ENCODE assay signal across 8 mouse cellular contexts in the genomic region with DNA sequence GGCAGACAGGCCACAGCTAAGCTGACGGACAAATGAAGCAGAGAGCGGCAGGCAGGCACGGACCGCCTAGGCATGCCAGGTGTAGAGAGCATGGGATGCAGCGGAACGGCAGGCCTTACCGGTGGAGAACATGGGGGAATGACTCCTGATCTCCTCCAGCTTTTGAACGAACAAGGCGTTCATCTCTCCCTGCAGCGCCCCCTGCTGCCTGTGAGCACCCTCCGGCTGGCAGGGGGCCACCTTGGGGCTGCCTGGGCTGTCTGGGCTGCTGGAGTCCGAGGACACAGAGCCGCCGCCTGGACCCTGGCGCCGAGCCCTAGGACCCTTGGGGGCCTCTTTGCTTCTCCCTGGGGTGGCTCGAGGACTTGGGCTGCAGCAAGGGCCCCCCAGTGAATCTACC. TPM values are rescaled to one million over a fixed set of nuclear protein-coding genes. Genes with fewer than 3 reads are reported as not detected.
A peak's percentile ranks its signal among the peaks of the same experiment; 100 is the strongest.
DNase-seq lines count a peak whose midpoint lies in the region; ATAC-seq lines count a peak whose summit lies in the region.

No protein-coding gene starts in this region.

- peaks cover 11% of the 10 kb centered on the region; the same call in 1 of the 2 replicates for H3K27me3 ChIP-seq in embryonic facial prominence, embryonic 15.5 days
- H3K27me3 ChIP-seq in heart, embryonic 10.5 days (ENCODE audit: insufficient read depth, poor library complexity, severe bottlenecking), result peaks cover 75% of the 10 kb centered on the region
- peaks cover 8% of the 10 kb centered on the region; the same call in 1 of the 2 replicates for H3K27me3 ChIP-seq in kidney, embryonic 14.5 days (ENCODE audit: control insufficient read depth, insufficient read depth, low read length)
- H3K27me3 ChIP-seq in limb, embryonic 15.5 days, result peaks cover 15% of the 10 kb centered on the region; the same call in 1 of the 2 replicates
- no peaks in the 10 kb centered on the region for H3K27me3 ChIP-seq in stomach, embryonic 15.5 days (replicated peaks)

- H3K27ac ChIP-seq in embryonic facial prominence, embryonic 15.5 days (replicated peaks), result no peak overlapping the region
- peak overlapping the region; percentile 53 for H3K27ac ChIP-seq in heart, embryonic 10.5 days
- no peak overlapping the region for H3K27ac ChIP-seq in kidney, embryonic 14.5 days (ENCODE audit: low read depth, low read length)
- no peak overlapping the region for H3K27ac ChIP-seq in limb, embryonic 15.5 days
- no peak overlapping the region for H3K27ac ChIP-seq in stomach, embryonic 15.5 days

- peak overlapping the region; percentile 17; the same call in 1 of the 2 replicates for H3K4me3 ChIP-seq in embryonic facial prominence, embryonic 15.5 days (replicated peaks)
- peak overlapping the region; percentile 35 for H3K4me3 ChIP-seq in heart, embryonic 10.5 days
- no peak overlapping the region for H3K4me3 ChIP-seq in kidney, embryonic 14.5 days (ENCODE audit: low read length)
- peak overlapping the region; percentile 22; the same call in 1 of the 2 replicates for H3K4me3 ChIP-seq in limb, embryonic 15.5 days
- H3K4me3 ChIP-seq in stomach, embryonic 15.5 days (replicated peaks), result no peak overlapping the region

- no peak for ATAC-seq in embryonic facial prominence, embryonic 15.5 days (ENCODE audit: insufficient number of reproducible peaks, low FRiP score, low TSS enrichment, low read depth)
- ATAC-seq in kidney, embryonic 14.5 days (ENCODE audit: low FRiP score, low TSS enrichment), result peak; percentile 30
- no peak for ATAC-seq in limb, embryonic 15.5 days (ENCODE audit: insufficient number of reproducible peaks, low FRiP score, low TSS enrichment, low read depth)
- ATAC-seq in stomach, embryonic 15.5 days (ENCODE audit: insufficient read depth, low FRiP score, low read depth), result no peak

- H3K9ac ChIP-seq in embryonic facial prominence, embryonic 15.5 days, result no peak overlapping the region
- H3K9ac ChIP-seq in kidney, embryonic 14.5 days (ENCODE audit: low read depth, low read length), result peak overlapping the region; percentile 18; the same call in 1 of the 2 replicates
- no peak overlapping the region for H3K9ac ChIP-seq in limb, embryonic 15.5 days
- H3K9ac ChIP-seq in stomach, embryonic 15.5 days, result no peak overlapping the region

- DNase-seq in 3134 (ENCODE audit: extremely low read depth, insufficient read length, low spot score), result peak; percentile 32
- DNase-seq in adrenal gland, postnatal 10 days, result peak; percentile 92
- DNase-seq in heart, embryonic 10.5 days (ENCODE audit: low spot score), result no peak
- peak; percentile 77 for DNase-seq in neural tube, embryonic 10.5 days (ENCODE audit: extremely low spot score, low spot score)

- WGBS in embryonic facial prominence, embryonic 15.5 days, result 18% methylated on average over 17 of the region's 17 CpGs
- 18% methylated on average over 17 of the region's 17 CpGs for WGBS in heart, embryonic 10.5 days
- 12% methylated on average over 17 of the region's 17 CpGs for whole genome bisulfite sequencing in kidney, embryonic 14.5 days
- 17% methylated on average over 17 of the region's 17 CpGs for WGBS in limb, embryonic 15.5 days
- WGBS in stomach, embryonic 15.5 days, result 17% methylated on average over 17 of the region's 17 CpGs

- H3K4me1 ChIP-seq in embryonic facial prominence, embryonic 15.5 days, result peaks cover 16% of the 10 kb centered on the region
- H3K4me1 ChIP-seq in heart, embryonic 10.5 days, result peaks cover 55% of the 10 kb centered on the region
- H3K4me1 ChIP-seq in kidney, embryonic 14.5 days (ENCODE audit: control insufficient read depth, insufficient read depth, low read length), result peaks cover 16% of the 10 kb centered on the region
- H3K4me1 ChIP-seq in limb, embryonic 15.5 days, result peaks cover 15% of the 10 kb centered on the region
- H3K4me1 ChIP-seq in stomach, embryonic 15.5 days, result peaks cover 21% of the 10 kb centered on the region; the same call in 1 of the 2 replicates

- H3K9me3 ChIP-seq in embryonic facial prominence, embryonic 15.5 days (replicated peaks), result no peaks in the 10 kb centered on the region
- H3K9me3 ChIP-seq in heart, embryonic 10.5 days, result no peaks in the 10 kb centered on the region
- no peaks in the 10 kb centered on the region for H3K9me3 ChIP-seq in kidney, embryonic 14.5 days (ENCODE audit: control insufficient read depth, low read length)
- H3K9me3 ChIP-seq in limb, embryonic 15.5 days, result no peaks in the 10 kb centered on the region
- no peaks in the 10 kb centered on the region for H3K9me3 ChIP-seq in stomach, embryonic 15.5 days

- H3K36me3 ChIP-seq in embryonic facial prominence, embryonic 15.5 days, result peaks cover under 1% of the 10 kb centered on the region; the same call in 1 of the 2 replicates
- peaks cover 3% of the 10 kb centered on the region; the same call in 1 of the 2 replicates for H3K36me3 ChIP-seq in heart, embryonic 10.5 days
- peaks cover 5% of the 10 kb centered on the region for H3K36me3 ChIP-seq in kidney, embryonic 14.5 days (ENCODE audit: control insufficient read depth, insufficient read depth, low read length)
- H3K36me3 ChIP-seq in limb, embryonic 15.5 days, result peaks cover 4% of the 10 kb centered on the region
- peaks cover 3% of the 10 kb centered on the region; the same call in 1 of the 2 replicates for H3K36me3 ChIP-seq in stomach, embryonic 15.5 days

- H3K4me2 ChIP-seq in embryonic facial prominence, embryonic 15.5 days (replicated peaks), result peak overlapping the region; percentile 27; the same call in 1 of the 2 replicates
- peak overlapping the region; percentile 30 for H3K4me2 ChIP-seq in kidney, embryonic 14.5 days (replicated peaks; ENCODE audit: low read depth, low read length)
- peak overlapping the region; percentile 40 for H3K4me2 ChIP-seq in limb, embryonic 15.5 days
- H3K4me2 ChIP-seq in stomach, embryonic 15.5 days, result peak overlapping the region; percentile 32; the same call in 1 of the 2 replicates

RNA-seq across cellular contexts. Expression of a gene that starts 22.2 kb away (rescaled TPM):
- 10 to 100 TPM; 23.1 to 35.2 TPM for total RNA-seq in adrenal gland, postnatal 10 days (2021)
- 41.9 and 43.6 TPM in 2 replicates for polyA plus RNA-seq in embryonic facial prominence, embryonic 15.5 days (2015; fragmentation: Nextera tagmentation; extraction: Ambion mirVana)
- polyA plus RNA-seq in heart, embryonic 10.5 days (2016; fragmentation: Nextera tagmentation; extraction: Ambion mirVana), result 45.3 and 49.2 TPM in 2 replicates
- polyA plus RNA-seq in kidney, embryonic 14.5 days (2014; fragmentation: Nextera tagmentation; extraction: Ambion mirVana), result 34.9 and 43.9 TPM in 2 replicates
- polyA plus RNA-seq in limb, embryonic 15.5 days (2015; fragmentation: Nextera tagmentation; extraction: Ambion mirVana), result 35.4 and 38.6 TPM in 2 replicates
- 37.6 and 37.7 TPM in 2 replicates for polyA plus RNA-seq in stomach, embryonic 15.5 days (2015; fragmentation: Nextera tagmentation; extraction: Ambion mirVana)

RNA-seq across cellular contexts. Expression of a gene that starts 25.4 kb away (rescaled TPM):
- under 1 TPM in 1 of 2 experiments, not detected in 1; 0.76 TPM for total RNA-seq in adrenal gland, postnatal 10 days (2021)
- polyA plus RNA-seq in embryonic facial prominence, embryonic 15.5 days (2015; fragmentation: Nextera tagmentation; extraction: Ambion mirVana), result 6.6 and 7.7 TPM in 2 replicates
- 0.15 and 0.26 TPM in 2 replicates for polyA plus RNA-seq in heart, embryonic 10.5 days (2016; fragmentation: Nextera tagmentation; extraction: Ambion mirVana)
- polyA plus RNA-seq in kidney, embryonic 14.5 days (2014; fragmentation: Nextera tagmentation; extraction: Ambion mirVana), result 8.1 and 15.5 TPM in 2 replicates
- 1.1 and 1.3 TPM in 2 replicates for polyA plus RNA-seq in limb, embryonic 15.5 days (2015; fragmentation: Nextera tagmentation; extraction: Ambion mirVana)
- polyA plus RNA-seq in stomach, embryonic 15.5 days (2015; fragmentation: Nextera tagmentation; extraction: Ambion mirVana), result 2.5 and 2.6 TPM in 2 replicates

RNA-seq across cellular contexts. Expression of a gene that starts 57.7 kb away (rescaled TPM):
- total RNA-seq in adrenal gland, postnatal 10 days (2021), result 10 to 100 TPM in 1 of 2 experiments, 1 to 10 TPM in 1; 8.1 to 12.7 TPM
- 1.5 and 2.3 TPM in 2 replicates for polyA plus RNA-seq in embryonic facial prominence, embryonic 15.5 days (2015; fragmentation: Nextera tagmentation; extraction: Ambion mirVana)
- polyA plus RNA-seq in heart, embryonic 10.5 days (2016; fragmentation: Nextera tagmentation; extraction: Ambion mirVana), result 1.6 and 2.6 TPM in 2 replicates
- polyA plus RNA-seq in kidney, embryonic 14.5 days (2014; fragmentation: Nextera tagmentation; extraction: Ambion mirVana), result 0.42 and 0.47 TPM in 2 replicates
- polyA plus RNA-seq in limb, embryonic 15.5 days (2015; fragmentation: Nextera tagmentation; extraction: Ambion mirVana), result 0.86 and 1.1 TPM in 2 replicates
- polyA plus RNA-seq in stomach, embryonic 15.5 days (2015; fragmentation: Nextera tagmentation; extraction: Ambion mirVana), result 3.8 and 8.0 TPM in 2 replicates

Comparison
In these comparisons a context has a peak if more than half of its experiments do, and no peak if none do; other contexts are left out.
1. H3K4me3 ChIP-seq: peak in embryonic facial prominence, embryonic 15.5 days (single experiment), heart, embryonic 10.5 days (single experiment) and limb, embryonic 15.5 days (single experiment); none in kidney, embryonic 14.5 days (single experiment) and stomach, embryonic 15.5 days (single experiment).
2. Peak in every context shown above with its lines, with median percentiles within 50 percentile points of each other: H3K4me2 ChIP-seq.